Mouse (Mus musculus) CH12.LX (cell line): ENCODE measurements around the gene Zfpm1. TPM values are rescaled to one million over a fixed set of nuclear protein-coding genes. Genes with fewer than 3 reads are reported as not detected.

Source experiments
- DNase-seq: peaks from one replicate; pipeline ENCODE4 v3.0.0-alpha.2; 2013; ENCODE audit errors: extremely low read depth
- H3K27ac ChIP-seq: 2 replicates; pipeline ENCODE4 v1.5.1; 2012; ENCODE audit warnings: low read depth, mild to moderate bottlenecking, control low read depth, moderate library complexity; ENCODE audit not compliant: insufficient read depth
- H3K27me3 ChIP-seq: replicated peaks from 2 replicates; pipeline ENCODE3; 2012; ENCODE audit warnings: inconsistent platforms
- H3K36me3 ChIP-seq, 2 experiments: replicated peaks in 1 of 2; 2 replicates each; pipeline versions ENCODE3 to v1.6.1; 2012; ENCODE audit warnings: inconsistent platforms in 1 of 2, low read length in 1 of 2, mild to moderate bottlenecking in 1 of 2, mixed read lengths in 1 of 2, moderate library complexity in 1 of 2; ENCODE audit not compliant: control insufficient read depth in 1 of 2, insufficient read depth in 1 of 2
- H3K4me1 ChIP-seq, 2 experiments: 2 replicates each; pipeline ENCODE4 v1.6.1; 2012; ENCODE audit warnings: inconsistent platforms in 1 of 2, moderate library complexity in 1 of 2; ENCODE audit not compliant: insufficient read depth in 2 of 2, control insufficient read depth in 1 of 2
- H3K4me2 ChIP-seq: 2 replicates; pipeline ENCODE4 v1.6.1; 2012; ENCODE audit warnings: low read depth, mild to moderate bottlenecking, control low read depth; ENCODE audit not compliant: poor library complexity, insufficient read depth, severe bottlenecking
- H3K4me3 ChIP-seq, 3 experiments: fragments of 150-350 bp in 1 of 3; sonication (generic) in 1 of 3; replicated peaks in 1 of 3; 2 replicates each; pipeline versions ENCODE3 to v1.5.1; 2011 to 2012; ENCODE audit warnings: low read depth in 2 of 3, low read length in 2 of 3, mild to moderate bottlenecking in 2 of 3, moderate library complexity in 2 of 3, control low read depth in 1 of 3, improper control_type of control experiment in 1 of 3, inconsistent platforms in 1 of 3, mixed read lengths in 1 of 3; ENCODE audit not compliant: poor library complexity in 1 of 3
- H3K79me2 ChIP-seq: replicated peaks from 2 replicates; pipeline ENCODE4 v1.6.1; 2012; ENCODE audit warnings: mild to moderate bottlenecking, moderate library complexity; ENCODE audit not compliant: control insufficient read depth, poor library complexity, insufficient read depth, severe bottlenecking; ENCODE audit errors: extremely low read depth
- H3K9ac ChIP-seq: 2 replicates; pipeline ENCODE4 v1.6.1; 2012; ENCODE audit warnings: low read depth, mild to moderate bottlenecking, control low read depth, moderate library complexity; ENCODE audit not compliant: insufficient read depth
- H3K9me3 ChIP-seq: replicated peaks from 2 replicates; pipeline ENCODE3; 2012; ENCODE audit warnings: low read length, inconsistent platforms, mixed read lengths
- BHLHE40 ChIP-seq: IDR thresholded peaks from 2 replicates; pipeline ENCODE4 v1.6.1; 2011; ENCODE audit warnings: mild to moderate bottlenecking, low read depth, low read length, improper control_type of control experiment
- CHD1 ChIP-seq: IDR thresholded peaks from 2 replicates; pipeline ENCODE4 v1.6.1; 2012; ENCODE audit warnings: low read depth, low read length, improper control_type of control experiment, inconsistent platforms
- CHD2 ChIP-seq: IDR thresholded peaks from 2 replicates; pipeline ENCODE4 v1.6.1; 2011; ENCODE audit warnings: low read length, improper control_type of control experiment
- CTCF ChIP-seq, 2 experiments: IDR thresholded peaks in 1 of 2; conservative IDR thresholded peaks in 1 of 2; 2 replicates each; pipeline ENCODE4 v1.5.1; 2011 to 2012; ENCODE audit warnings: low read depth in 2 of 2, low read length in 2 of 2, improper control_type of control experiment in 1 of 2, inconsistent platforms in 1 of 2, mild to moderate bottlenecking in 1 of 2, moderate library complexity in 1 of 2
- E2F4 ChIP-seq: IDR thresholded peaks from 2 replicates; pipeline ENCODE4 v1.6.1; 2011; ENCODE audit warnings: low read depth, low read length, improper control_type of control experiment; ENCODE audit not compliant: insufficient replicate concordance
- ELF1 ChIP-seq: IDR thresholded peaks from 2 replicates; pipeline ENCODE4 v1.6.1; 2014; ENCODE audit warnings: low read depth, mild to moderate bottlenecking, inconsistent platforms, low read length, improper control_type of control experiment
- GABPA ChIP-seq: IDR thresholded peaks from 2 replicates; pipeline ENCODE4 v1.6.1; 2012; ENCODE audit warnings: low read depth, low read length, improper control_type of control experiment, inconsistent platforms; ENCODE audit not compliant: insufficient replicate concordance
- HCFC1 ChIP-seq: IDR thresholded peaks from 2 replicates; pipeline ENCODE4 v1.6.1; 2012; ENCODE audit warnings: low read depth, mild to moderate bottlenecking, inconsistent platforms, low read length, improper control_type of control experiment
- IRF4 ChIP-seq: IDR thresholded peaks from 2 replicates; pipeline ENCODE4 v1.6.1; 2014; ENCODE audit warnings: low read depth, mild to moderate bottlenecking, inconsistent platforms, low read length, improper control_type of control experiment
- JUN ChIP-seq: IDR thresholded peaks from 2 replicates; pipeline ENCODE4 v1.6.1; 2011; ENCODE audit warnings: low read depth, mild to moderate bottlenecking, low read length, improper control_type of control experiment, moderate library complexity; ENCODE audit not compliant: insufficient read depth
- JUND ChIP-seq: conservative IDR thresholded peaks from 2 replicates; pipeline ENCODE4 v1.6.1; 2011; ENCODE audit warnings: low read depth, low read length, improper control_type of control experiment
- MAX ChIP-seq: IDR thresholded peaks from 2 replicates; pipeline ENCODE4 v1.6.1; 2011; ENCODE audit warnings: low read length, improper control_type of control experiment
- MAZ ChIP-seq: IDR thresholded peaks from 2 replicates; pipeline ENCODE4 v1.6.1; 2012; ENCODE audit warnings: low read depth, mild to moderate bottlenecking, inconsistent platforms, low read length, improper control_type of control experiment, moderate library complexity
- MEF2A ChIP-seq: IDR thresholded peaks from 2 replicates; pipeline ENCODE4 v1.6.1; 2014; ENCODE audit warnings: low read depth, mild to moderate bottlenecking, inconsistent platforms, low read length, improper control_type of control experiment, borderline replicate concordance
- MXI1 ChIP-seq: IDR thresholded peaks from 2 replicates; pipeline ENCODE4 v1.6.1; 2011; ENCODE audit warnings: mild to moderate bottlenecking, low read depth, low read length, improper control_type of control experiment
- MYC ChIP-seq: IDR thresholded peaks from 2 replicates; pipeline ENCODE4 v1.6.1; 2011; ENCODE audit warnings: low read depth, mild to moderate bottlenecking, improper control_type of control experiment, low read length
- PAX5 ChIP-seq: IDR thresholded peaks from 2 replicates; pipeline ENCODE4 v1.6.1; 2012; ENCODE audit warnings: low read length, inconsistent platforms, mixed read lengths
- POLR2A ChIP-seq: IDR thresholded peaks from 2 replicates; pipeline ENCODE4 v1.6.1; 2011; ENCODE audit warnings: low read depth, mild to moderate bottlenecking, improper control_type of control experiment, low read length
- POLR2AphosphoS2 ChIP-seq: IDR thresholded peaks from 2 replicates; pipeline ENCODE4 v1.6.1; 2011; ENCODE audit warnings: low read depth, low read length, improper control_type of control experiment
- RAD21 ChIP-seq: IDR thresholded peaks from 2 replicates; pipeline ENCODE4 v1.6.1; 2011; ENCODE audit warnings: low read depth, mild to moderate bottlenecking, low read length, improper control_type of control experiment, moderate library complexity
- RCOR1 ChIP-seq: conservative IDR thresholded peaks from 2 replicates; pipeline ENCODE4 v1.6.1; 2012; ENCODE audit warnings: low read depth, mild to moderate bottlenecking, inconsistent platforms, low read length, improper control_type of control experiment
- SIN3A ChIP-seq: IDR thresholded peaks from 2 replicates; pipeline ENCODE4 v1.6.1; 2012; ENCODE audit warnings: low read length, improper control_type of control experiment, inconsistent platforms
- TBP ChIP-seq: conservative IDR thresholded peaks from 2 replicates; pipeline ENCODE4 v1.6.1; 2011; ENCODE audit warnings: low read depth, low read length, improper control_type of control experiment
- TCF12 ChIP-seq: IDR thresholded peaks from 2 replicates; pipeline ENCODE4 v1.6.1; 2014; ENCODE audit warnings: low read depth, mild to moderate bottlenecking, inconsistent platforms, low read length, improper control_type of control experiment
- UBTF ChIP-seq: IDR thresholded peaks from 2 replicates; pipeline ENCODE4 v1.6.1; 2012; ENCODE audit warnings: low read depth, mild to moderate bottlenecking, inconsistent platforms, low read length, improper control_type of control experiment, moderate library complexity
- USF1 ChIP-seq: IDR thresholded peaks from 2 replicates; pipeline ENCODE4 v1.6.1; 2014; ENCODE audit warnings: low read depth, mild to moderate bottlenecking, inconsistent platforms, low read length, improper control_type of control experiment
- ZC3H11A ChIP-seq: IDR thresholded peaks from 2 replicates; pipeline ENCODE4 v1.6.1; 2012; ENCODE audit warnings: low read depth, mild to moderate bottlenecking, inconsistent platforms, low read length, improper control_type of control experiment
- ZKSCAN1 ChIP-seq: IDR thresholded peaks from 2 replicates; pipeline ENCODE4 v1.6.1; 2012; ENCODE audit warnings: low read depth, inconsistent platforms, low read length, improper control_type of control experiment, borderline replicate concordance
- ZMIZ1 ChIP-seq: IDR thresholded peaks from 2 replicates; pipeline ENCODE4 v1.6.1; 2012; ENCODE audit warnings: low read depth, mild to moderate bottlenecking, inconsistent platforms, low read length, improper control_type of control experiment
- ZNF384 ChIP-seq: IDR thresholded peaks from 2 replicates; pipeline ENCODE4 v1.6.1; 2012; ENCODE audit warnings: low read depth, low read length, improper control_type of control experiment, inconsistent platforms
- dilution Hi-C: fragments of 300-500 bp; cut with MboI; formaldehyde crosslinking; loops from 2 replicates; pipeline ENCODE4 v1.14.3; 2020; ENCODE audit warnings: low sequenced_read_pairs; ENCODE audit not compliant: extremely low pct_unique_long_range_greater_than_20kb, extremely low pct_ligation_motif_present
- in situ Hi-C: fragments of 300-500 bp; cut with MboI; formaldehyde crosslinking; loops from 3 replicates; pipeline ENCODE4 v1.14.3; 2019; ENCODE audit warnings: low sequenced_read_pairs, low pct_ligation_motif_present, low pct_unique_long_range_greater_than_20kb, mixed read lengths
- polyA plus RNA-seq: library from polyadenylated mRNA; unstranded; fragments of >175 nt; gene quantifications from 2 replicates; pipeline ENCODE4 v1.2.1, GENCODE M21; 2012; ENCODE audit warnings: low read depth; ENCODE audit not compliant: insufficient read length
- total RNA-seq, 2 experiments: library from RNA; depleted of rRNA; stranded (reverse); fragments of 300-350 nt in 1 of 2; fragments of >200 nt in 1 of 2; gene quantifications; 2 replicates each; pipeline ENCODE4 v1.2.3; 2012 to 2014

The Zfpm1 gene
- total and polyA plus RNA-seq, 3 experiments = 11.0 to 63.5 (median 30.1) TPM

- no peak overlapping the region for H3K4me2 ChIP-seq
- DNase-seq = no peak
- peaks cover 2 to 12% of the 10 kb centered on the region in 2 experiments; a peak in 2 of 4 replicates for H3K4me1 ChIP-seq
- no peak overlapping the region for H3K4me3 ChIP-seq
- H3K36me3 ChIP-seq = peaks cover 56 to 95% of the 10 kb centered on the region in 2 experiments
- TF ChIP-seq MYC (no peak), ELF1 (no peak), TCF12 (no peak), JUND (no peak), JUN (no peak), USF1 (no peak), POLR2A (no peak), ZC3H11A (no peak), PAX5 (no peak), IRF4 (no peak), RAD21 (no peak), POLR2AphosphoS2 (no peak)
- no peak overlapping the region for H3K27ac ChIP-seq
- in situ Hi-C loops = no loop called here
- dilution Hi-C loops = no loop called here
- peaks cover 18% of the 10 kb centered on the region for H3K9me3 ChIP-seq
- H3K9ac ChIP-seq = no peak overlapping the region
- H3K79me2 ChIP-seq = no peaks in the 10 kb centered on the region
- H3K27me3 ChIP-seq = no peaks in the 10 kb centered on the region
Observed at GRCm38 (mm10) chr8:122331134-122331523, 49.2 kb downstream of the Zfpm1 start.

GRCm38 (mm10) chr8:122332753-122333506 is 51.0 kb downstream of the Zfpm1 start:
- H3K4me2 ChIP-seq = no peak overlapping the region
- H3K36me3 ChIP-seq = peaks cover 71 to 97% of the 10 kb centered on the region in 2 experiments
- in situ Hi-C loops = no loop called here
- TF ChIP-seq JUN (no peak), HCFC1 (no peak), ZNF384 (no peak), MAZ (no peak), JUND (no peak), RAD21 (peak; percentile 98), PAX5 (no peak), ELF1 (no peak), MXI1 (peak; percentile 78), GABPA (no peak), MEF2A (0 out of 2 replicates have a peak, but pooled peaks have one; percentile 32), RCOR1 (no peak), UBTF (no peak), CTCF (conservative IDR thresholded peaks at IDR 0.05 in 1 of 2, IDR thresholded peaks at IDR 0.05 in 1 of 2; ENCODE audit: low read depth in 2 of 2, low read length in 2 of 2) (peak; percentile 95 to 96), ZKSCAN1 (no peak), SIN3A (peak; percentile 66; the same call in 1 of the 2 replicates), ZC3H11A (peak; percentile 85), E2F4 (no peak), IRF4 (peak; percentile 36; the same call in 1 of the 2 replicates), TBP (no peak), BHLHE40 (no peak), CHD1 (no peak), TCF12 (peak; percentile 46), CHD2 (no peak), POLR2A (no peak; the same call in 1 of the 2 replicates), ZMIZ1 (no peak), MAX (peak; percentile 77), POLR2AphosphoS2 (no peak)

More at GRCm38 (mm10) chr8:122332753-122333506, 51.0 kb downstream of the Zfpm1 start:
- dilution Hi-C loops = no loop called here
- Histone ChIP-seq H3K79me2 (no peaks in the 10 kb centered on the region), H3K9me3 (peaks cover 27% of the 10 kb centered on the region), H3K27me3 (no peaks in the 10 kb centered on the region), H3K27ac (no peak overlapping the region), H3K4me3 (no peak overlapping the region), H3K9ac (no peak overlapping the region), H3K4me1 (peaks cover 2 to 12% of the 10 kb centered on the region in 2 experiments; a peak in 2 of 4 replicates)
- DNase-seq = peak; percentile 75
